Mouse (Mus musculus): ENCODE results near the gene Rarres2.

The Rarres2 gene

DNA sequence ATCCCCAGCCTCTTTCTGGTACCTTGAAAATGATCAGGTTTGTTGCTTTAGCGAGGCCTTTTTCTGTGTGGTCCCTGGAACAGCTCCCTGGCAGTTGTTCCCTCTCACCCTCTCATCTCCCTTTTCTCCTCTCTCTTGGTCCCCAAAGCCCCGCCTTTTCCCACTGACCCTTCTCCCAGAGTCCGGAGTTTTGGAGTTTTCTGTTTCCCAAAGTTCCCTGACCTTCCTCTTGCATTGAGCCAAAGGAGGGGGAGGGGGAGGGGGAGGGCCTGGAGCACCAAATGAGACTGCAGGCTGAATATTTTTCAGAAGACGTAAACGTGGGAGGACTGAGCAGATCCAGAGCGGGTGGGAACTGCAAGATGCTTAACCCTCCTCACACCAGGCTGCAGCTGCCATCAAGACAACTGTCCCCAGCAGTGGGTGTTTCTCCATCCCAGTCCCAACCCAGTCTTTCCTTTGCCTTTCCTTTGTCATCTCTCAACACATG lies at the start of gene Rarres2:
TSS of gene Rarres2 (minus strand) at position 218 of the 490 bp plus-strand sequence.
- no peak for DNase-seq (ENCODE audit: low read depth)

DNA sequence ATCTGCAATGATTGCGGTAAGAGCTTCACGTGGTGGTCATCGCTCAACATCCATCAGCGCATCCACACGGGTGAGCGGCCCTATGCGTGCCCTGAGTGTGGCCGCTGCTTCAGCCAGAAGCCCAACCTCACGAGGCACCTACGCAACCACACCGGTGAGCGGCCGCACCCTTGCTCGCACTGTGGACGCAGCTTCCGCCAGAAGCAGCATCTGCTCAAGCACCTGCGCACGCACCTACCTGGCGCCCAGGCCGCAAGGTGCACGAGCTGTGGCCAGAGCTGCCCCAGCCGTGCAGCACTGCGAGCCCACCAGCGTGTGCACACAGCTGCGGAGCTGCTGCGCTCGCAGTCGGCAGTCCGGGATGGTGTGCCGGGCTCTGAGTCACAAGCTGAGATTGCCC lies 47.4 kb upstream of the Rarres2 start:
- no peak for DNase-seq (ENCODE audit: low read depth)

DNA sequence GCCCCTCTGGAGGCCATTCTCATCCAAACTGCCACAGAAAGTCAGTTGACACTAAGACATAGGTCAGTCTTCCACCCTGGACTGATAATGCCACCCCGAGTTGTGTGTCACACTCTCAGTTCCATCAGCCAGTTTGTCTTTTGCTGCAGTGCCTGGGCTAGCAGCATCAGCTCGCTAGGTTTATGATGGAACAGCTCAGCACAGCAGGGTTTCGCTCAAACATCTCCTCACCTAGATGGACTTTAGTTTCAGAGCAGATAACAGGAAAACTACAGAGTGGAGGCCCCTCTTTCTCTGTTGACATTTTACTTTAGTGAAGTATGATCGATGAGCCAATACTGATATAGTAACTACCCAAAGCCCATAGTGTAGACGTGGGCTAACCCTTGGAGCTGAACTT lies 42.2 kb upstream of the Rarres2 start:
- no peak for DNase-seq (ENCODE audit: low read depth)

DNA sequence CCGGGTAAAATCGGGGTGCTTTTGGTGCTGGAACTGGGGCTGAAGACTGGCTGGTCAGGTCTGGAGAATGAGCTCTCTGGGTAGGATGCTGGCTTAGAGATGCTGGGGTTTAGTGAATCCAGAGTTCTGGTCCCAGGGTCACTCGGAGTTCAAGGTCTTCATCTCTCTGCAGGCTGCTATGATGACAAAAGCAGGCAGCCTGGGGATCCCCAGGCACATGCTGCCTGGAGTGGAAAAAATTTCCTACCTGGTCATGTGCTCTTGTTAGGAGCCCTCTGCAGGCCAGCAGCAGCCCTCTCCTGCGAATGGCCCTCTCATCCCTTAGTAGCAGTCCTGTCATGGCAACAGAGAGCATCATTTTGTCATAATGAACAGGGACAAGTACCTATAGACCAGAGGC lies 40.9 kb upstream of the Rarres2 start:
- DNase-seq (ENCODE audit: low read depth), result no peak

DNA sequence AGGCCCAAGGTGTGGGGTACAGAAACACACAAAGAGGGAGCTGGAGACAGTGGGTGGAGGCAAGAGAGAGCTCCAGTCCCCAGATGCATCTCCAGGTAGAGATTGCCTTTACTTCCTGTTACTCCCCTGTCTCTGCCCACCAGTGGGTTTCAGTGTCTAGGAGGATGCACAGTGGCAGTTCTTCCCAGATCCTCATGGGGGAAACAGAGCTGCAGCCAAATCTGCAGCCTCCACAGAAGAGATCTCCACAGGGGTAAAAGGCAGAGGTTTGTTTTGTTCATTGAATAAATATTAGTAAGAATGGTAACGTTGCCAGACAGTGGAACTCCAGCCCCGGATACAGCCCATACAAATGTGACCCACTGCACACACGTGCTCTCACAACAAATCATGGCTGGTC lies 38.1 kb upstream of the Rarres2 start:
- no peak for DNase-seq (ENCODE audit: low read depth)

DNA sequence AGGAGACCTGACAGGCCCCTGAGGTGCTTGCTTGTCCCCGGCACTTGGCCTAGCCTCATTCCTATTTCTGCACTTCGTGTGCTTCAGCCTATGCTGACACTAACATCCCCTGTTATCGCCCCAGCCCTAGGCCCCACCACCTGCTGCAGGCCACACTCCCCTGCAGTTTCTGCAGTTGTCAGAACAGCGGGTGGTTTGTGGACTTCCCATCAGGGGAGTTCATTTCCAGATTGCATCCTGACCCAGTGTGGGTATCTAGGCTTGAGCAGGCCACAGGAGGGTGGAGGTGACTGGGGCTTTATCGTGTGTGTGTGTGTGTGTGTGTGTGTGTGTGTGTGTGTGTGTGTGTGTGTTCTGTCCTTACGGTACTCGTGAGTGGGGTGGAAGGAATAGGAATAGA lies 36.9 kb upstream of the Rarres2 start:
- no peak for DNase-seq (ENCODE audit: low read depth)

DNA sequence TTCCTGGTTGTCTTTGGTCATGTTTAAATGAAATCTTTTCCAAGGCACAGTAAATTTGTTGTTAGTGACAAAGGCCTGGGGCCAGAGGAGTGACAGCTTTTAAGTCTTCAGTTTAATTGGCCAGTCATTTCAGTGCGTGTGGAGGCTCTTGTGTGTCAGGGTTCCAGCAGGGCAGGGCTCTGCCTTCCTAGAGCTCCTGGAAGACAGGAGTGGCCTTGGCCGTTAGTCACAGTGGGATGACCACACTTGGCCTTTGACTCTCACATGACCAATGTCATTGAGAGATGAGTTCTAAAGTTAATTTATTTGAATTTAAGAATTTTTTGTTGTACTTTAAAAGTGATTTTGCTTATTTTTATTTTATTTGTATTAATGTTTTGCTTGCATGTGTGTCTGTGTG lies 35.5 kb upstream of the Rarres2 start:
- no peak for DNase-seq (ENCODE audit: low read depth)

DNA sequence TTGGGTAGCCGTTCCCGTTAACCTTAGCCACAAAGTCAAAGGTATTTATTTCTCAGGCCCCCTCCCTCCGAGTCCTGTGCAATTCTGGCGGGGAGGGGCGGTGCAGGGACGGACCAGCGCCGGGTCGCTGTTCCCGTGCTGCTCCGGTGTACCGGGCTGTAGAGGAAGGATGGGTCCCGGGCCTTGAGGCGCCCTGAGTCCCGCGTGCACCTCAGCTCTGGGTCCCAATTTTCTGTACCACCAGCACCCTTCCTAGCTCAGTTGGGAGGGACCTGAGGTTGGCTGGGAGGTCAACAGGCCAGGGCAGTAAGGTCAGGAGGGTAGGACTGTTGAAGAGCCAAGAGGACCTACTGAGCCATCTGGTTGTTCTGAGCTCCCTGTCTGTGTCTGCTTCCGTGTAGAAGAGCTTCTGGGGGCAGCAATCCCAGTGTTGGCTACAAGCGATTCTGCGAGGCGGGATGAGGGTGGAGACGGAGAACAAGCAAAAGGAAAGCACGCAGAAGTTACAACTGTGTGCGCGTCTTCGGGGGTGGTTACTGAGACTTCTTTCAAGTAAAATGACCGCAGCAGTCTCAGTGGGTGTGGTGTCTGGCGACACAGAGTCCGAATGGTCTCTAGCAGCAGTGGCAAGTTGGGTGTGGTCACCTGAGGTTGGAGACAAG lies 29.6 kb upstream of the Rarres2 start:
- peak; percentile 60 for DNase-seq (ENCODE audit: low read depth)

DNA sequence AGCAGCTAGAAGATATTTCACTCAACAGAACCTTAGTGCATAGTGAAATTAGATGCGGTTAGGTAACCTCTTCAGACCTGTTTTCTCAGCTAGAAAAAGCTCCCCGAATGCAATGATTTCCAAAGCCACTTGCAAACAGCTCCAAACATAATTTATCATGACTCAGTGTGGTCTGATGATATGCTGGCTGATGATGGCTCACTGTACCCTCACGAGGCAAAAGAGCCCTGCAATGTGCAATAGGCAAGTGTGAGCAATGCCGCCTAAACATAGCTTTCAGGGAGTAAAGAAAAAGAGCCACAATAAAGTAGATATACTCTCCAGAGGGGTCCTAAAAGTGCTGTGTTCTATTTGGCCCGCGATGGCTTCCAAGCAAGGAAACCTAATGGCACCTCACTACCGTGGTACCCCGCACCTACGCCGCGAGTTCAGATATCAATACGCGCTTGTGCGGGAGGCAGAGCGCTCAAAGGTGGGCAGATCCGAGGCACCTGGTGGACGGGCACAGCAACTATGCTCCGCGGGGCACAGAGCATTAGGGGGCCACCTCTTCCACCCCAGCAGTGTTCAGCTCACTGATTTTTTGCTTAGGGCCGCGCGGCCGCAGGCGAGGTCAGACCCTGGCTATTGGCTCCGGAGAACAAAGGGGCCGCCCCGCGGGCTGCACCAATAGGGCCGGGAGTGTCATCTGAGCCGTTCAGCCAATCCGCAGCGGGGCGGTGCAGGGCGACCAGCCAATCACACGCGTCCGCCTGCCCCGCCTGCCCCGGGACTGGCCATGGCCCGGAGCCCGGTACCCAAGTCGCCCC lies 28.9 kb upstream of the Rarres2 start, which contains the start of gene Zfp775:
TSS of gene Zfp775 (plus strand) at position 793 of the 809 bp plus-strand sequence.
- DNase-seq (ENCODE audit: low read depth), result peak; percentile 78

DNA sequence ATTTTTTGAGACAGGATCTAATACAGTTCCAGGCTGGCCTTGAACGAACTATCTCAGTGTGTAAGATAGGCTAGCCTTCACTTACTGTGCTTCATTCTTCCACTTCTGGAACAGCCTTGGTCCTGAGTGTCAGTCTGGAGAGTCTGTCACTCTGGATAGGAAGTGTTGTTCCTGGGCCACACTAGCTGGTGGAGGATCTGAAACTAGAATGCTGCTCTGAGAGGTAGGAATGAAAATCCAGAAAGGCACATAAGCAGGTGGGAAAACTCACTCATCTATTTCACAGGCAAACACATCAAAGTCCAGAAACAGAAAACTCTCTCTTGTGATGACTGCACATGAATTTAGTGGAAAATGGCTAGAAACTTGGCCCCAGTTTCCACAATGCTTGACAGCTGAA lies 28.0 kb upstream of the Rarres2 start:
- no peak for DNase-seq (ENCODE audit: low read depth)

DNA sequence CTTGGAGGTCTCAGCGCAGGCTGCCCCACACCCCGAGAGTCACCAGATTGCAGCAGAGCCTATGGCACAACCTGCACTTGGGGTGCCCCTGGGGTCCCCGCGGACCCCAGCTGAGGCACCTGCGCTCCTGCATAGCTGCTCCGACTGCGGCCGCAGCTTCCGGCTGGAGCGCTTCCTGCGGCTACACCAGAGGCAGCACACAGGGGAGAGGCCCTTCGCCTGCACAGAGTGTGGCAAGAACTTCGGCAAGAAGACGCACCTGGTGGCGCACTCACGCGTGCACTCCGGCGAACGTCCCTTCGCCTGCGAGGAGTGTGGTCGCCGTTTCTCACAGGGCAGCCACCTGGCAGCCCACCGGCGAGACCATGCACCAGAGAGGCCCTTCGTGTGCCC lies 24.6 kb upstream of the Rarres2 start:
- DNase-seq (ENCODE audit: low read depth), result no peak

DNA sequence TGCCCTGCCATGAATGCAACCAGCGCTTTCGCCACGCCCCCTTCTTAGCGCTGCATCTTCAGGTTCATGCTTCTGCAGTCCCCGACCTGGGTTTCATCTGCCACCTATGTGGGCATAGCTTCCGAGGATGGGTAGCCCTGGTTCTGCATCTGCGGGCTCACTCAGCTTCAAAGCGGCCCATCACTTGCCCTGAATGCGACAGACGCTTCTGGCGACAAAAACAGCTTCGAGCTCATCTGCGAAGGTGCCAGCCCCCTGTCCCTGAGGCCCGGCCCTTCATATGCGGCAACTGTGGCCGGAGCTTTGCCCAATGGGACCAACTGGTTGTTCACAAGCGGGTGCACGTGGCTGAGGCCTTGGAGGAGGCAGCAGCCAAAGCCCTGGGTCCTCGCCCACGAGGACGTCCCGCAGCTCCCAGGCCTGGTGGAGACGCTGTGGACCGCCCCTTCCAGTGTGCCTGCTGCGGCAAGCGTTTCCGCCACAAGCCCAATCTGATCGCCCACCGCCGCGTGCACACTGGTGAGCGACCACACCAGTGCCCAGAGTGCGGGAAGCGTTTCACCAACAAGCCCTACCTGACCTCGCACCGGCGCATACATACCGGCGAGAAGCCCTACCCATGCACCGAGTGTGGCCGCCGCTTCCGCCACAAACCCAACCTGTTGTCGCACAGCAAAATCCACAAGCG lies 24.1 kb upstream of the Rarres2 start:
- DNase-seq (ENCODE audit: low read depth), result no peak

DNA sequence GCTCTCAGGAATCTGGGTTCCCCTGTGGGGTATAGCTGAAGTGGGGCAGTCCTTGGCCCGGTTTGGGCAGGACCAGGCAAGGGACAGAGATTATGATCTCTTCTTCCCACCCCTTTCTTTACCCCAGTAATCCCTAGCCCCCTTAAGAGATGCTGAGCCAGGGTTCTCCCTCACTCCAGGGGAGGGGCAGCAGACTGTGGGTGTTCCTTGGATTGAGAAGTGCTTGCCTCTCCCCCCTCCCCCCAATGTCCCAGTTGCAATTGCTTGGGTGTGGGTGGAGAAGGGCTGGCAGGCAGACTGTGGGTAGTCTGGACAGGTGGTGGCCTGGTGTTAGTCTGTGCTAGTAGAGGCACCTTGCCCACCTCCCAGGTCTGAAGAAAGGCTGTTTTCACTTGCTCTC lies 22.7 kb upstream of the Rarres2 start:
- DNase-seq (ENCODE audit: low read depth), result no peak

DNA sequence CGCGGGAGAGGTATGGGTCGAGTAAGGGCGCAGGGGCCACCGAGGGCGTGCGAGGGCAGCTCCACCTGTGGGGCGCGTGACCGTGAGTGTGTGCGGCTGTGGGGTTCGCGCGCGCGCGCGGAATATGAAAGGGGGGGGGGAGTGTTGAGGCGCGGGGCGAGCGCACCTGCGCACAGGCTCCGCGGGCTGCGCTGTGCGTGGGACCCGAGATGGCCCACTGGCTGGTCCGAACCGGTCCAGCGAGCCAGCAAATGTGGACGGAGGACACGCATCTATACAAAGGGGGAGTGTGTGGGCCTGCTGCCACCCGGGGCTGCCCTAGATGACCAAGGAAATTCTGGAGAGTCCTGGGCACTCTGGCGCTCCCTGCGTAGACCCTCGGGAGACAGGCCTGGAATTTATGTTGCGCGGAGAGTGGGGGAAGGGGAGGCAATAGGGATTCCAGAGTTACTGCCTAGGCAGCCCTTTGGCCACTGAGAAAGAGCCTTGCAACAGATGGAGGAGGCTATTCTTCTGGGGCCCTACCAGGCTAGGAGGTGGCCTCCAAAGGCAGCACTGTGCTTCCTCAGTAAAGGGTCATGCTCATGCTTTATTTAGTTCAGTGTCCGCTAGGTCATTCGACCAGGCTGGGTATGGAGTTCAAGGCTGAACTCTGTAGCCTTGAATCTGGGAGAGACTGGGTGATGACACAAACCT lies 21.6 kb upstream of the Rarres2 start:
- DNase-seq (ENCODE audit: low read depth), result peak; percentile 39

DNA sequence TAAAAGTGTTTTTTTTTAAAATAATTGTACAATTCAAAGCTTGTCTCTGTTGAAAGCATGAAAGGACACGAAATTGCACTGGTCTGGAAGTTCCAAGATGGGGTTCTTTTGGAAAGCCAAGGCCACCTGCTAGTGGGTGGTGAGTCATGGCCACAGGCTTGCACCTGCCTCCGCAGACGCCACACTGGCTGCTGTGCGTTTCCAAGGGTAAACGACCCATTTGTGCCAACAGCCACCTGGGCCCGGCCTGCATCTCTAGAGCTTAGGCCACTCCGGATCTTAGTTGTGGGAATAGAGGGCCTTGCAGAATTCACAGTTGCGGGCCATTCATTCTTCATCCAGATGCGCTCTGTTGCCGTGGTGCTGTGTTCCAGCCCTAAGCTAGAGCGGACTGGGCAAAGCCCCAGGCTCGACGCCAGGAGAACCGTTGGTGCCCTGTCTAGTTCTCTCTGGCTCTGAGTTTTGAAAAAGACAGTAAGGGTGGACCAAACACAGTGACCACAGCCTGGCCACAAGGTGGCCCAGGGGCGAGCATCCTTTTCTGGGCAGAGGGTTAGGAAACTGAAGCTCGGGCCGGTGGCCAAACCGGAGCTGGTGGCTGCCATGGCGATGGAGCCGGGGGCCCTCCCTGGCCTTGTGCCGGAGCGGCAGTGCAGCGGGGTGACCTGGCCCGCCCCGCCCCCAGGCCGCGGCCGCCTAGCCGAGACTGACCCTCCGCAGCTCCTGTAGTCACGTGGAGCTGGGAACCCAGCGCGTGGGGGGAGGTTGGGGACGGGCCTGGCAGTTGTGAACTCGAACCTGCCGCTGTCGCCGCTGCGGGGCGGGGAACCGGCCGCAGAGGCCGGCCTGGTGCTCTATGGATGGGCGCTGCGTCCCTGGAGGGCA lies 20.8 kb upstream of the Rarres2 start, which contains the start of the genes Repin1 and Gm44965:
TSS of gene Repin1 (plus strand) at position 726 of the 885 bp plus-strand sequence.
TSS of gene Gm44965 (plus strand) at position 784 of the 885 bp plus-strand sequence.
- DNase-seq (ENCODE audit: low read depth), result peak; percentile 94

DNA sequence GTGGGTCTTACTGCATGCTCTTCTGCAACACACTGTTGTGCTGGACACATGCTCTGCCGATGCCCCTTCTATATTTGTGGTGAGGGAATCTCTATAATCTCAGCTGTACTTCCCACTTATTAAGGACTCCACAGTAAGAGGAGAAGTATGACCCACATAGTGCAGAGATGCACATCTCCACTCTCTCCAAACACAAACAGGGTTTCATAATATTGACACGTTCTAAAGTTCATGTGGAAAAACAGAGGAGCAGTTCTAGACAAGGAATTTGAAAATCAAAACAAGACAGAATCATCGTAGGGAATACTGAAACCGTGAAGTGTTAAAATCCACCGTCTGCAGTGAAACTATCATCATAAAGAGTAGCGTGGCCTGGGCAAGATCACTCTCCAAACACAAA lies 19.3 kb upstream of the Rarres2 start:
- DNase-seq (ENCODE audit: low read depth), result no peak

DNA sequence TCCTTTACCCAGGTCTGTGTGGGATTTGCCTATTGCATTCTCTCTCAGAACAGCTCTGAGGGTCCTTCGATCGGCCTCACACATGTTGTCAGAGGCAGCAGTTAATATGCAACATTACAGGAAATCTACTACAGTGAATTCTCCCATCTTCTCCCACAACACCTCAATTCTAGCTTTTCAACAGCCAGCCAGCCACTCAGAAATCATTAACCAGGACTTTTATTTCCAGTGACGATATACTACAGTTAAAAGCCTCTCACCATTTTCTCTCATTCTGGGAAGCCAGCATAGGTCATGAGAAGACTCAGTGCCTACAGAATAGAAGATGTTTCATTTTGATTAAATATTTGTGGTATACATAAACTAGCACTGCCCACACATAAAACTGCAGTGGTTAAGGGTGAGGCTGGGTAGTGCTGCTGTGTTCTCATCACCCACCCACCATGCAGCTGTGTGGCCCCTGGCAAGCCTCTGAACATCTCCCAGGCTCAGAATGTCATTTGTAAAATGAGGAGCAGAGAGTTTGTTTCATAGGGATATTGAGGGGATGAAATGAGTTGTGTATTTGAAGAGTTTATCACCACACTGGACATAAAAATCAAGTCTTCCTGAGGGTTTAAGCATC lies 18.7 kb upstream of the Rarres2 start:
- no peak for DNase-seq (ENCODE audit: low read depth)

DNA sequence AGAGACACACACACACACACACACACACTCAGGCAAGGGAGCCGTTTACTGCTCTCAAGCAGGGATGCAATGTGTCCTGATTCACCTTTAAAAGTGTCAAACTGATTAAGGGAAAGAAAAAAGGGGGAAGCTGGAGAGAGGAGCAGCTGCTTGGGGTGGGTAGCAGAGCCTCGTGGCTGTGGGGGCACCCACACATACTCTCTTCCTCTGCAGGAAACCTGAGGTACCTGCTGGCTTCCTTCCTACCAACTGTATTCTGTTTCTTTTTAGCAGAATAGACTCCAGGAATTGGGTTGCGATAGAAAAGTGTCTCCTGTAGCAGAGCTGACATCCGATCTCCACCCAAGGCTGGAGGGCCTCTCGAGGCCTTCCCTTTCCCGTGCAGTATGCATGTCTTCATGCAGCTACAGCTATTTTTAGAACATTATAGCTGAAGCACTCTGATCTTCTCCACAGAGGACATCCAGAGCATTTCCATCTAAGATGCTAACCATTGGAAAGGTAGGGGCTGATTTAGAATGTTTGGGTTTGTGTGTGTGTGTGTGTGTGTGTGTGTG lies 16.7 kb upstream of the Rarres2 start, which contains the start of gene Gm45021:
TSS of gene Gm45021 (plus strand) at position 417 of the 557 bp plus-strand sequence.
- DNase-seq (ENCODE audit: low read depth), result peak; percentile 70

DNA sequence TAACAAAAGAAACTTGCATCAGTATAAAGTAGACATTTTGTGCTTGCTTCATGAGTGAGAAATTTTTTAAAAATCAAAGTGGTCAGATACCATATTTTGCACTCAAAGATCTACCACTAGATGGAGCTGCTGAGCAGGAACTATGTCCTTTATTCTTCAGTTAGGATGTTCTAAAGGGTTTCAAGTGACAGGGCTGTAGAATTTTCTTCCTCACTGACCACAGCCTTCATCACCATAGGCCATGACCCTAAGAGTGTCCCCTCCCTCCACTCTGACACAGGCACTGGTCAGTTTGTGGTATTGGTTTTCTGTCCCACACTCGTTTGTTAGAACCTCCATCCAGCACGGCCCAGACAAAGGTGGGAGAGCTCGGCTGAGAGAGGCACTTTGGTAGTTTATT lies 9.4 kb upstream of the Rarres2 start:
- peak; percentile 88 for DNase-seq (ENCODE audit: low read depth)

DNA sequence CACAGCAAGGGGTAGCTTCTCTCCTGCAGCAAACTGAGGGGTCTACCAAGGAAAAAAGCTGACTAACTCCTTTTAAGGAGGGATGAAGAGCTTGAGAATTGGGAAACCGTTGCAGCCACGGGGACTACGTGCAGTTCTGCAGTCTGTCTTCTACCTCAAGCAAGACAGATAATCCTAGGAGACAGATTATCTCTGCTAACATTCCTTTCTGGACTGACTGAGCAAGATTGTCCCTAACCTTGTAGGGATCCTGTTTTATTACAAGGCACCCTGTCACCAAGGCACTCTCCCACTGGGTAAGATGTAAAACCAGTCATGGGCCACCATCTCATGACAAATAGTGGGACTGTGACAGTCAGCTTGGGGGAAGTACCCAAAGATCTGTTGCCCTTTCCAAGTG lies 8.7 kb upstream of the Rarres2 start:
- DNase-seq (ENCODE audit: low read depth), result no peak
